Mouse (Mus musculus): ENCODE measurements around the gene Tbx4.
A peak's percentile ranks its signal among the peaks of the same experiment; 100 is the strongest.

Gene Tbx4

GRCm38 (mm10) chr11:85910133-85910532, 23.9 kb downstream of the Tbx4 start:
- no peak for DNase-seq

GRCm38 (mm10) chr11:85913506-85913905, 27.3 kb downstream of the Tbx4 start:
- DNase-seq = no peak

GRCm38 (mm10) chr11:85917091-85917992, 31.1 kb downstream of the Tbx4 start:
- DNase-seq = no peak

- DNase-seq = no peak
These were observed 31.7 kb downstream of the Tbx4 start for GRCm38 (mm10) chr11:85917993-85918325.

GRCm38 (mm10) chr11:85918388-85918940, 32.2 kb downstream of the Tbx4 start:
- DNase-seq = no peak

- DNase-seq = peak; percentile 6
These were observed 39.1 kb downstream of the Tbx4 start for GRCm38 (mm10) chr11:85925294-85925743.

- no peak for DNase-seq
These were observed 40.1 kb downstream of the Tbx4 start for GRCm38 (mm10) chr11:85926287-85926764.

GRCm38 (mm10) chr11:85928106-85928505, 41.9 kb downstream of the Tbx4 start:
- no peak for DNase-seq

GRCm38 (mm10) chr11:85929651-85930050, 43.4 kb downstream of the Tbx4 start:
- no peak for DNase-seq

- no peak for DNase-seq
These were observed 55.8 kb downstream of the Tbx4 start for GRCm38 (mm10) chr11:85941785-85942570.

- no peak for DNase-seq
These were observed 62.5 kb downstream of the Tbx4 start for GRCm38 (mm10) chr11:85948765-85949164.

- DNase-seq = no peak
These were observed 63.5 kb downstream of the Tbx4 start for GRCm38 (mm10) chr11:85949749-85950148.

GRCm38 (mm10) chr11:85952538-85952937, 66.3 kb downstream of the Tbx4 start:
- DNase-seq = no peak

GRCm38 (mm10) chr11:85955611-85956010, 69.4 kb downstream of the Tbx4 start:
- no peak for DNase-seq

- DNase-seq = no peak
These were observed 70.2 kb downstream of the Tbx4 start for GRCm38 (mm10) chr11:85956422-85956821.

- no peak for DNase-seq
These were observed 70.9 kb downstream of the Tbx4 start for GRCm38 (mm10) chr11:85956950-85957778.

GRCm38 (mm10) chr11:85959837-85960236, 73.6 kb downstream of the Tbx4 start:
- DNase-seq = no peak

- no peak for DNase-seq
These were observed 74.1 kb downstream of the Tbx4 start for GRCm38 (mm10) chr11:85960273-85960672.

GRCm38 (mm10) chr11:85961498-85961897, 75.3 kb downstream of the Tbx4 start:
- DNase-seq = no peak

All from cerebellum, adult 8-10 months (tissue).